Mouse (Mus musculus): ENCODE measurements around the gene Rnf216. TPM values are rescaled to one million over a fixed set of nuclear protein-coding genes. Genes with fewer than 3 reads are reported as not detected.

The Rnf216 gene
- total and polyA plus RNA-seq, 3 experiments: 15.5 to 30.7 (median 18.2) TPM

- dilution Hi-C loops (cut with MboI; ENCODE audit: extremely low pct_ligation_motif_present, extremely low pct_unique_long_range_greater_than_20kb, low sequenced_read_pairs): no loop called here
- DNase-seq (ENCODE audit: extremely low read depth): no peak
- Histone ChIP-seq H3K9me3 (replicated peaks; ENCODE audit: low read length) (peaks cover 2% of the 10 kb centered on the region), H3K27me3 (replicated peaks) (peaks cover 5% of the 10 kb centered on the region), H3K27ac (ENCODE audit: insufficient read depth, low read depth) (no peak overlapping the region), H3K79me2 (replicated peaks; ENCODE audit: control insufficient read depth, extremely low read depth, insufficient read depth, poor library complexity, severe bottlenecking) (no peaks in the 10 kb centered on the region), H3K36me3 (replicated peaks in 1 of 2; ENCODE audit: control insufficient read depth in 1 of 2, insufficient read depth in 1 of 2, low read length in 1 of 2) (no peaks in the 10 kb centered on the region), H3K4me1 (ENCODE audit: control insufficient read depth in 1 of 2, insufficient read depth in 2 of 2) (peaks cover 0 to 5% of the 10 kb centered on the region in 2 experiments; a peak in 2 of 4 replicates), H3K4me3 (replicated peaks in 1 of 3; ENCODE audit: low read depth in 2 of 3, low read length in 2 of 3, poor library complexity in 1 of 3) (no peak overlapping the region), H3K4me2 (ENCODE audit: insufficient read depth, low read depth, poor library complexity, severe bottlenecking) (no peak overlapping the region), H3K9ac (ENCODE audit: insufficient read depth, low read depth) (no peak overlapping the region)
- in situ Hi-C loops (cut with MboI; ENCODE audit: low pct_ligation_motif_present, low pct_unique_long_range_greater_than_20kb, low sequenced_read_pairs): no loop called here
- no peak for TF ChIP-seq MEF2A (IDR thresholded peaks at IDR 0.05; ENCODE audit: borderline replicate concordance, low read depth, low read length)
- TF ChIP-seq ZMIZ1 (IDR thresholded peaks at IDR 0.05; ENCODE audit: low read depth, low read length): no peak
- TF ChIP-seq HCFC1 (IDR thresholded peaks at IDR 0.05; ENCODE audit: low read depth, low read length): no peak
- TF ChIP-seq PAX5 (IDR thresholded peaks at IDR 0.05; ENCODE audit: low read length): no peak
- no peak for TF ChIP-seq IRF4 (IDR thresholded peaks at IDR 0.05; ENCODE audit: low read depth, low read length)
- TF ChIP-seq TBP (conservative IDR thresholded peaks at IDR 0.05; ENCODE audit: low read depth, low read length): no peak
- no peak for TF ChIP-seq ZKSCAN1 (IDR thresholded peaks at IDR 0.05; ENCODE audit: borderline replicate concordance, low read depth, low read length)
- no peak for TF ChIP-seq GABPA (IDR thresholded peaks at IDR 0.05; ENCODE audit: insufficient replicate concordance, low read depth, low read length)
- no peak for TF ChIP-seq RCOR1 (conservative IDR thresholded peaks at IDR 0.05; ENCODE audit: low read depth, low read length)
- no peak for TF ChIP-seq MAZ (IDR thresholded peaks at IDR 0.05; ENCODE audit: low read depth, low read length)
- TF ChIP-seq NELFE (IDR thresholded peaks at IDR 0.05; ENCODE audit: low read depth, low read length): no peak
- no peak for TF ChIP-seq KAT2A (IDR thresholded peaks at IDR 0.05; ENCODE audit: insufficient replicate concordance, low read length)
- TF ChIP-seq E2F4 (IDR thresholded peaks at IDR 0.05; ENCODE audit: insufficient replicate concordance, low read depth, low read length): no peak
- no peak for TF ChIP-seq CTCF (conservative IDR thresholded peaks at IDR 0.05 in 1 of 2, IDR thresholded peaks at IDR 0.05 in 1 of 2; ENCODE audit: low read depth in 2 of 2, low read length in 2 of 2)
- TF ChIP-seq SIN3A (IDR thresholded peaks at IDR 0.05; ENCODE audit: low read length): no peak
- no peak for TF ChIP-seq JUN (IDR thresholded peaks at IDR 0.05; ENCODE audit: insufficient read depth, low read depth, low read length)
- no peak for TF ChIP-seq EP300 (IDR thresholded peaks at IDR 0.05; ENCODE audit: low read length)
- no peak for TF ChIP-seq SMC3 (IDR thresholded peaks at IDR 0.05; ENCODE audit: low read depth, low read length)
These were observed 15.0 kb upstream of the Rnf216 start for GRCm38 (mm10) chr5:143127837-143128236.

GRCm38 (mm10) chr5:143126908-143127307, 14.1 kb upstream of the Rnf216 start:
- Histone ChIP-seq H3K27ac (ENCODE audit: insufficient read depth, low read depth) (no peak overlapping the region), H3K9me3 (replicated peaks; ENCODE audit: low read length) (peaks cover 2% of the 10 kb centered on the region), H3K4me2 (ENCODE audit: insufficient read depth, low read depth, poor library complexity, severe bottlenecking) (no peak overlapping the region), H3K4me3 (replicated peaks in 1 of 3; ENCODE audit: low read depth in 2 of 3, low read length in 2 of 3, poor library complexity in 1 of 3) (no peak overlapping the region), H3K79me2 (replicated peaks; ENCODE audit: control insufficient read depth, extremely low read depth, insufficient read depth, poor library complexity, severe bottlenecking) (no peaks in the 10 kb centered on the region), H3K4me1 (ENCODE audit: control insufficient read depth in 1 of 2, insufficient read depth in 2 of 2) (peaks cover 0 to 4% of the 10 kb centered on the region in 2 experiments; a peak in 1 of 4 replicates), H3K27me3 (replicated peaks) (peaks cover 5% of the 10 kb centered on the region), H3K9ac (ENCODE audit: insufficient read depth, low read depth) (no peak overlapping the region), H3K36me3 (replicated peaks in 1 of 2; ENCODE audit: control insufficient read depth in 1 of 2, insufficient read depth in 1 of 2, low read length in 1 of 2) (no peaks in the 10 kb centered on the region)
- dilution Hi-C loops (cut with MboI; ENCODE audit: extremely low pct_ligation_motif_present, extremely low pct_unique_long_range_greater_than_20kb, low sequenced_read_pairs): no loop called here
- in situ Hi-C loops (cut with MboI; ENCODE audit: low pct_ligation_motif_present, low pct_unique_long_range_greater_than_20kb, low sequenced_read_pairs): no loop called here
- no peak for DNase-seq (ENCODE audit: extremely low read depth)
- no peak for TF ChIP-seq POLR2A (IDR thresholded peaks at IDR 0.05; ENCODE audit: low read depth, low read length)
- no peak for TF ChIP-seq EP300 (IDR thresholded peaks at IDR 0.05; ENCODE audit: low read length)
- TF ChIP-seq TBP (conservative IDR thresholded peaks at IDR 0.05; ENCODE audit: low read depth, low read length): no peak
- no peak for TF ChIP-seq CHD1 (IDR thresholded peaks at IDR 0.05; ENCODE audit: low read depth, low read length)
- no peak for TF ChIP-seq E2F4 (IDR thresholded peaks at IDR 0.05; ENCODE audit: insufficient replicate concordance, low read depth, low read length)
- no peak for TF ChIP-seq JUND (conservative IDR thresholded peaks at IDR 0.05; ENCODE audit: low read depth, low read length)
- TF ChIP-seq MAFK (IDR thresholded peaks at IDR 0.05; ENCODE audit: insufficient replicate concordance, low read length): no peak
- TF ChIP-seq ZMIZ1 (IDR thresholded peaks at IDR 0.05; ENCODE audit: low read depth, low read length): no peak
- no peak for TF ChIP-seq MAZ (IDR thresholded peaks at IDR 0.05; ENCODE audit: low read depth, low read length)
- TF ChIP-seq MEF2A (IDR thresholded peaks at IDR 0.05; ENCODE audit: borderline replicate concordance, low read depth, low read length): no peak
- TF ChIP-seq POLR2AphosphoS2 (IDR thresholded peaks at IDR 0.05; ENCODE audit: low read depth, low read length): no peak
- no peak for TF ChIP-seq ZC3H11A (IDR thresholded peaks at IDR 0.05; ENCODE audit: low read depth, low read length)
- no peak for TF ChIP-seq HCFC1 (IDR thresholded peaks at IDR 0.05; ENCODE audit: low read depth, low read length)
- no peak for TF ChIP-seq MAX (IDR thresholded peaks at IDR 0.05; ENCODE audit: low read length)

Measured in CH12.LX (cell line).